Mouse (Mus musculus) T-helper 1 cell (primary cell): Measurements from ENCODE around the gene Ms4a15.

Source experiments
- in situ Hi-C: fragments of 300-600 bp; cut with MboI, MseI; formaldehyde crosslinking; loops from one replicate; pipeline ENCODE4 v1.15.1; 2025; ENCODE audit warnings: high pct_unique_total_duplicates

Ms4a15 gene

DNA sequence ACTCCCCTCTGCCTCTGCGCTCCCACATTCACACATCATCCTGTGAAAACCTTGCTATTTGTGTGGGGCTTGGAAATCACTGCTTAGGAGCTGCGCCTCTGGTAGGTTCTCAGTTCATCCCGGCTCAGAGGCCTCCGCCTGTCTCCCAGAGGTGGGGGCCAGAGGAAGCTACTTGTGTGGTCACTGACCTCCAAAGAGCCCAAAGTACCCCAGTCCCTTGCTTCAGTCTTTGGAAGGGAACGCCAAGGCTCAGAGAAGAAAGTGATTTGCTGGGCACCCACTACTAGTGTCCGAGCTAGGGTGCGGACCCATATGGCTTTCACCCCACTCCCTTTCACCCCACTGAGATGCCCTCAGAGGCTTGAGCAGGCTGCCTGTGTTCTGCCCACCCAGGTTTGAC lies at the start of gene Ms4a15:
TSS of gene Ms4a15 (minus strand) at position 101 of the 400 bp plus-strand sequence.
- in situ Hi-C loops: no loop called here

DNA sequence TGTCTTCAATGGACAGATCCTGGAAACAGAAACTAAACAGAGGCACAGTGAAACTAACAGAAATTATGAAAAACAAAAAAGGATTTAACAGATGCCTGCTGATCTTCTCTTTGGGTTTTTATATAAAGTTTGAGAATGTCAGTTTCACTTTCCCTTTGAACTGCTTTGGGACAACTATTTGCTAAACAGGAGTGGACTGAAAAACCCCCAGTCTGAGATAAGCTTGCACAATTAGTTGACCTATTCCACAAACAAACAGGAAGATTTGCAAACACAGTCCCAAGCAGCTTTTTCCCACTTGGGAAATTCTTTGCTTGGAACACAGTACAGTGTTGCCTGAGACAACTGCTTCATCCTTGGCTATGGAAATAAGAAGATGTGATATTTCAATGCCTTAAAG lies 44.5 kb upstream of the Ms4a15 start:
- in situ Hi-C loops: no loop called here

DNA sequence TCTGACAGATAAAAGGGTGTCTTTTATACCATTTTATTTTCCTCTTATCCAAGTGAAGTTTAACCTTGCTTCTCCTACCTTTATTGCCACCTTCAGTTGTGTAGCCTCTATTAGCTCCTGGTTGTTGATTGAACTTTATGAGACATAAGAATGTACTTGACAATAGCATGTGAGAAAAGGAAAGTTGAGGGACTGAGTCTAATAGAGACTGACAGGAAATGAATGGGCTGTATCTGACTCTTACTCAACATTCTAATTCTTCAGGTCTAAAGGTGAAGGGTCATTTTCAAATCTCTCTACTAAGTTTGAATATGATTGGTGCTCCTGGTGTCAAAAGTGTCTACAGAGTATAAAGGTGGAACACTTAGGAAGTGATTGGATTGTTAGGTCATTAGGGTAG lies 29.3 kb upstream of the Ms4a15 start:
- in situ Hi-C loops: no loop called here

DNA sequence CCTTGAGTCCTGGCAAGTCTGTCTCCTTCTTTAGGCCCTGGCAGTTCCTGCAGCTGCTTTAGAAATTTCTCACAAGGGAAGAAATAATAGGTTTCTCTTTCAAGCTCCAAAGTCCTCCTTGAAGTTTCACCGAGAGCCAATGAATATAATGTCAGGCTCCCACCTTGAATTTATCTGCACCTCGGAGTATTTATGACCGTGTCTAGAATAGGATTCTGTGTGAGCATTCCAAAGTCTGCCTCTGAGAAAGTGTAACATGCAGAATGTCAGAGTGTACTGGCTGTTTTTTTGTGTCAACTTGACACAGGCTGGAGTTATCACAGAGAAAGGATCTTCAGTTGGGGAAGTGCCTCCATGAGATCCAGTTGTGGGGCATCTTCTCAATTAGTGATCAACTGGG lies 24.8 kb upstream of the Ms4a15 start, which contains the start of gene Ms4a18:
TSS of gene Ms4a18 (minus strand) at position 141 of the 400 bp plus-strand sequence.
- in situ Hi-C loops: loop anchor here (10.0 kb wide), 1 partner anchor 707 kb away; no protein-coding TSS in a partner anchor

DNA sequence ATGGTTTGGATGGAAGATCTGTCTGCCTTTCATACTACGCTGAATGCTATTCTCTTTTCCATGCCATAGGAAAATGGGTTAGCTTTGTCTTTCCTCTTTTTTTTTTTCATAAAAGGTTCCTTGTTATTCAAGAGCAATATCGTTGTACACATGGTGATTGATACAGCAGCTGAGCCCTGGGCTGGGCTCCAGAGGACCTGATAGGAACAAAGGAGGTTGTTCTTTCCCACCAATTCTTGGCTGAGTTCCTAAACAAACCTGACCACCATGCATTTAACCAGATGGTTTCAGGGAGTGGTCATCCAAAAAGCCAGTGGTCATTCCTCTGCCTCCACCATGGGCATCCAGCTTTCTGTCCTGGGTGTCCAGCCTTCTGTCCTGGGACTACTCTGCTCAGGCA lies 24.2 kb upstream of the Ms4a15 start:
- in situ Hi-C loops: loop anchor here (10.0 kb wide), 1 partner anchor 708 kb away; no protein-coding TSS in a partner anchor

DNA sequence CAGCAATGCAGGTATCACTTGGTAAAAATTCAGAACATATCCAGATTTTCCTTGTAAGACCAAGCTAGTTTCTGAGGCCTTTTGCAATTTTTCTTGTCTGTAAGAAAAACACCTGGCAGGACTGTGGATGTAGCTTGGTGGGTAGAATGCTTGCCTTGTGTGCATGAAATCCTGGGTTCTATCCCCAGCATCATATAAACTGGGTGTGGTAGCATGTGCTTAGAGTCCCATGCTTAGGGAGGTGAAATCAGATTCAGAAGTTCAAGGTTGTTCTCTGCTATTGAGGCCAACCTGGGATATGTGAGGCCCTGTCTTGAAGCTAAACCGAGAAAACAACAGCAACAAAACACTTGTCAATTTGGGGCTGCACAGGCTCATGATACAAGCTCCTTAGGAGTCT lies 22.9 kb upstream of the Ms4a15 start:
- in situ Hi-C loops: loop anchor here (10.0 kb wide), 1 partner anchor 709 kb away; no protein-coding TSS in a partner anchor

DNA sequence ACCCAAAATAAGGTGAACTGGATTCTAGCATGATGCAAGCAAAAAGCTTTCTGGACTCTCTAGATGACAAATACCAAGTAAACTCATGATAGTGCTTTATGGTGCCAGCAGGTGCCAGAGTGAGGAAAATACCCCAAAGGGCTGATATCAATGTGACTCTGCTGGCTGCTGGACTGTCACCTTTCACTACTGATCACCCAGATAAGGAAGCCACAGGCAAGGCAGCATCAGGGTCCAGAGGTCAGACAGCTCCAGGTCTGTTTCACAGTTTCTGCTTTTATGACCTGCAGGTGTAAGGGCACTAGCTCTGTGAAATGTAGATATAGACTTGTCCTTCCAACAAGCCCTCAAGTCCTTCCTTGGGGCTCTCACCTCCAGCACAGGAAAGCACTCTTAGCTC lies 22.4 kb upstream of the Ms4a15 start:
- in situ Hi-C loops: loop anchor here (10.0 kb wide), 1 partner anchor 709 kb away; no protein-coding TSS in a partner anchor

DNA sequence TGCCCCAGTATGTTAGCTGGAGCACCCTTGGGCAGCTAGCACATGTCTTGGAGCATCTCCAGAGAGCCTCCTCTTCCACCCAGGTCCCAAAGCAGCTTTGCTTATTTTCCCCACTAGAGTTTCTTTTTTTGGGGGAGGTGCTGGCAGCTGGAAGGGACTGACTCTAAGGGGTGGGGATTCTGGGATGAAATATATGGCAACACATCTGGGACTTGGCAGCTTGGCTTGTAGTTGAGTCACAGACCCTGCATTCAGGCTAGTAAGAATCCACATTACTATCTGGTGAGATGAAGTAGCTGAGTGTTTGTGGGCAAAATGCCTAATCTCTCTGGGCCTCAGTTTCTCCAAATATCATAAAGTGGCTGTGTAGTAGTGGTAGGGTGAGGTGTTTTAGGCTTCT lies 1.1 kb downstream of the Ms4a15 start:
- in situ Hi-C loops: no loop called here

DNA sequence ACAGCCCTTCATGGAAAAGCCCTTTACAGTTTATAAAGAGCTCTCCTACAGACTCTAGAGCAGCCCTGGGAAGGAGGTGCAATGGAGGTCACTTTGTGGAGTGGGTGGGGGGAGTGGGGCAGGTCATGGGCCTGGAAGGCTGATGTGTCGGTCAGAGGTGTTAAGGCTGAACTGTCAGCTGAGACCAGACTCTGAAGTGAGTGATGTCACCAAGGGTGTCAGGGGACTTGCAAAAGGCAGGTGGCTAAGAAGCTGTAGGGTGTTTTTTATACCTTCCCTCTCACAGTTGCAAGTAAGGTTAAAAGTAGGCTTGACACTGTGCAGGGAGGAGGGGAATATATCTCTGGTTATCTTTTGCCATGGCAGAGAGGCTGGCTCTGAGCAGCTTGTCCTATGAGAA lies 2.3 kb downstream of the Ms4a15 start:
- in situ Hi-C loops: no loop called here

DNA sequence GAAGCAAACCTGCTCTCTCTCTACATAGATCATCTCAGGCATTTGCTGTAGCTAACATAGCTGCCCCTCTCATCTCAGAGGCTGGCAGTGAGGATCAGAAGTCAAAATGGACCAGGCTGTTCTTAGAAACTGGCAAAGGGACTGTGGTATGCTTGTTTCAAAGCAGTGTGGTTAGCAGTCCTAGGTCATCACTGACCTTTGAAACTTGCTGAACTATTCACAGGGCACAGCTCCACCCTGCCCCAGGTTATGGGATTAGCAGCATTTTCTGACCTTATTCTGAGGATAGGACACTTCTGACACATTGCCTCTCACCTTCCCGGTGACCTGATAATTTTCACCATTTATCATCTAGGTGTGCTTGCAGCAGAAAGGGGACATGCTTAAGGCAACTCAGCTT lies 4.5 kb downstream of the Ms4a15 start:
- in situ Hi-C loops: no loop called here

DNA sequence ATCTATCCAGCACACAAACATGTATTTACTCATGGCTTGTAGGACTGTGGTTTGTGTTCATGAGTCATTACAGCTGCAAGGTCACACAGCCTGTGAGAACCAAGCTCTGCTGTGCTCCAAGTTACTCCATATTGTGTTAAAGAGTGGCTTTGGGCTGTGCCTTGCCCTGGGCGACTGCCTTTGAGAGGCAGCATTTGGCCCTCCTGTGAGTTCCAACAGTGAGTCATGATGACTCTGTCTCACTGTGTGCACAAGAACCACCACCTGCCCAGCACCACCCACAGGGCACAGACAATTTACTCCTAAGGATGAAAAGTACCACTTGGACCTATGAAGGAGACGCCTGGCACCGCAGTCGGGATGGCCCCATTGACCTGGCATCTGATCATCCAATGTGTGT lies 7.2 kb downstream of the Ms4a15 start:
- in situ Hi-C loops: no loop called here

DNA sequence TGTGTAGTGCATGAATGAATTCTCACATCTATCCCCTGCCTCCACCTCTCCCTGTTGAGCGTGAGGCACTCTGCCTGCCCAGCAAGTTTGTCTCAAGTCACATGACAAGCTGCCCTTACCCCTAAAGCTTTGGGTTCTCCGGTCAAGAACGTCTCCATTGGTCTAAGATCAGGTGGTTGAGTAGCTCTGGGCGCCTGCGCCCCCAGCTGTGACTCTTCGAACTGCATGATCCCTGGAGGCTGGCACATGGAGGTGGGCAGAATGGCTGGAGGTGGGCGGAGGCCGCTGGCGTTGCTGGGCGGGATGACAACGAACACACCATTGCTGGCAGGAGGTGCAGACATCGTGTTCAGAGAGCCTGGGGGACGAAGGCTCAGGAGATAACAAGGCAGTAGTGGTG lies 8.5 kb downstream of the Ms4a15 start:
- in situ Hi-C loops: no loop called here

DNA sequence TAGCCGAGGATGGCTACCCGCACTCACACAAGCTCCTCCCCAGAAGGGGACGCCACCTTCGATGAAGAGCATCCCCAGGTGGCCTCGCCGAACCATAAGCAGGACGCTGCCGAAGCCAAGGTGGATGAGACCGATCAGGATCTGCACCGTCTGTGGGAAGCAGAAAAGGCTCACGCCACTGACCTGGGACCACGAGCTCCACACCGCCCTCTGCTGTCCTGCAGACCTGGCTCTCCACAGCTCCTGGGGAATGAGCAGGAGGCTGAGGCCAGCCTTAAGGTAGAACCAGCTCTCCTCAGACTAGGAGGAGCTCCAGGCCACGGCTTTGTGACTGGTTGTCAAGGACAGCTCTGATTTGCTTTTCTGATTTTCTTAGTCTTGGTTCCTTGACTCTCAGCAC lies 9.9 kb downstream of the Ms4a15 start:
- in situ Hi-C loops: no loop called here

DNA sequence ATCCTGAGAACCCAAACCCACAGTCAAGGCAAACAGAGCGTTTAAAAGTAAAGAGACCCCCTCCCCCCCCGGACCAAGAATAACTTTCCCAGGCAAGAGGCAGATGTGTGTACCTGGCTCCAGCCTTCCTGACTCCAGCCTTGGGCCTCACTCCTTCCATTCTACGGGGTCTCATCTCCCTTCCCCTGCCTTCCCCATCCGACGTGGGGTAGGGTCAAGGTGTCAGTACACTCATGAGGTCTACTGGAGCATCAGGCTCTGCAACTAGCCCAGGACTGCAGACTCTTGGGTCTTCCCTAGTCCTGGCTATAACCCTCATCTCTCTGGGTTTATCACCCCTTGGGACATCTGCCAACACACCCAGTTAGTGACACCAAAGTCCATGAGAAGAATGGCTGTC lies 12.8 kb downstream of the Ms4a15 start:
- in situ Hi-C loops: no loop called here

DNA sequence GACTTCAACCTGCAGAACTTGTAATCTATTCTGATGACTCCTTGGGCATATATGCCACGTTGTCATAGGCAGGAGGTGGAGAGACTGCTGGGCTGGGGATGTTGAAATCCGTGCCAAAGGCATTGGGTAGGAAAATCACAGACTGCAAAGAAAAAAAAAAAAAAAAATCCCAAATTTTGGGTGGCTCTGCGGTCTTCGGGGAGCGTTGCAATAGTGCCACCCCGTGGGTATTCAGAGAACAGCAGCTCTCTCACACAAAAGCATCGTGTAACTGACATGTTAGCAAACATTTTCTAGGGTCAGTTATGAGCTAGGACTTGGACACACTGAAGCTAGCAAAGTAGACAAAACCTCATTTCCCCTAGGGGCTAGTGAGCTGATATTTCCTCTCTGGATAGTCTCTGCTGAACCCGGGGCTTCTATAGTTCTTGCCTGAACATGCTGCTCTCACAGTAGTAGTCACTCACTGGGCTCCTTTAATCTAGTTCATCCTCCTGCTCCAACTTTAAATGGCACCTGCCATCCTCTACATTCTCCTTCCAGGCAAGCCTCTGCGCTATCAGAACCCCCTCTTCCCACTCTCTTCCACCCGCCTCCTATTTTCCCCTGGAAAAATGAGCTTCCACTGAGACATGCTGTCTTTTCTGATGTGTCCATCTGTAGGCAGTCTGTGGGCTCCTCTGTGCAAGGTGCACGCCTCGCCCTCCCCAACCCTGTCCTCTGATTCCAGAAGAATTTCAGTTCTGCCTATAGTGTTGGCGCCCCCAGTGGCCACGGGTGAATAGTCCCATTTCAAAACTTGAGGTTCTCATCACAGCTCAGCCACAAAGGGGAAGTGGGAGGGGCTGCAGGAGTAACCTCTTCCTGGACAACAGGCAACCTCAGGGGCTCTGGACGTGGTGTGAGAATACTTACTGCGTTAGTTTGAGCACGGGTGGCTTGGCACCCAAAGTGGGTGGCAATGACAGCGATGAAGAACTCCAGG lies 13.6 kb downstream of the Ms4a15 start:
- in situ Hi-C loops: no loop called here

DNA sequence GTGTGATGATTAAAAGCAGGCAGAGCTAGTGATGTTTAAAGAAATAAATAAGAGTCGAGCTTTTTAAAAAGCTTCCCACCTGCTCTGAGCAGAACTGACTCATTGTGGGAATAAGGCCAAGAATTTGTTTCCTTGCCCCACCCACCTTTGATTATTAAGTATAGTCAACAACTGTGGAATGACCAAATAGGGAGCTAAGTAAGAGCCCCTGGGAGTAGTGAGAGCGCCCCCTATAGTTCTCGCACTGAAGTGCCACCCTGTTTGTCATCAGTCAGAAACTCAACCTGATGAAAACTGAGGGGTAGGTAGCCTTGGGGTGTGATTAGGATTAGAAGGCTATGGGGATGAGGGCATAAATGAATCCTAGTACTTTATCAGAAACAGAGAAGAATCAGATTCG lies 16.7 kb downstream of the Ms4a15 start:
- in situ Hi-C loops: no loop called here

DNA sequence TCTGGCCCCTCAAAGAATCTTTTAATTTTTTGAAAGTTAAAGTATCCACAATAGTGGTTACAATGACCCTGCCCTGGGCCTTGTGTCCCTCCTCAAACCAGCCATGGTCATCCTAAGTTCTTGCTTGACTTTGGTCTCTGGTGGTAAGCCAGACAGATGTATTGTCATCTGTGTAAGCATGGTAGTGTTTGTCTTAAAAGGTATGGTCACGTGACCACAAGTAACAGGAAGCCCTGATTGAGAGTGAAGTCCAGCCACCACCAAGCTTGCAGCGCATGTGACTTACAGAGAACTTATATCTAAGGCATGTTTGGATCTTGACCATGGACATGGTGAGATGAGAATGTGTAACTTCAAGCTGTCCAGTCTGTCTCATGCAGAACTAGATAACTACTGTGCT lies 17.9 kb downstream of the Ms4a15 start:
- in situ Hi-C loops: no loop called here

DNA sequence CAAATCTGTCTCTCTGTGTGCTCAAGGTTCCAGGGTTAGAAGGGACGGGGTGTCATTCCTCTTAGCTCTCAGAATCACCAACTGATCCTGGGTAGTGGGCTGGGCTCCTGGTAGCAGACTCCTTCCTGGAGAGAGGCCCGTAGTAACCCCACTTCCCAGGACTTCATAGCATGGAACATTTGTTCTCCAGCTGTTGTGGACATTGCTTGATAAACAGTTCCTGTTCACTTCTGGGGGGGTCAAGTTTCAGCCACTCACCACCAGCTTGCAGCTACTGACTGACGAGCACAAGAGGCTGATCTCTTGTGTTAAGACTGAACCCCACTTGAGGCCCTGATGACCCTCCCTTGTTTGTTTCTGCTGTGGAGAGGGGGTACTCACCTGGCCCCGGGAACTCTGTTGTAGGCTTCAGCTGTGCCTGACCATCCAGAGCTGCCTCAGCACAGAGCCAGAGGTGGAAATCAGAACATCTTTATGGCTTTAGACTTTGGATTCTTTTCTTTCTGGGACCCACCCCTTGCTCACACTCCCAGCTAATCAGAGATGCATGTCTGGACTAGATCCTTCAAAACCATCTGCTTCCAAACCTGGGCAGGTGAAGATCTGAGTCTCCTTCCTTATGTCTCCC lies 18.7 kb downstream of the Ms4a15 start, which contains the start of gene Ms4a10:
TSS of gene Ms4a10 (minus strand) at position 433 of the 628 bp plus-strand sequence.
- in situ Hi-C loops: no loop called here

DNA sequence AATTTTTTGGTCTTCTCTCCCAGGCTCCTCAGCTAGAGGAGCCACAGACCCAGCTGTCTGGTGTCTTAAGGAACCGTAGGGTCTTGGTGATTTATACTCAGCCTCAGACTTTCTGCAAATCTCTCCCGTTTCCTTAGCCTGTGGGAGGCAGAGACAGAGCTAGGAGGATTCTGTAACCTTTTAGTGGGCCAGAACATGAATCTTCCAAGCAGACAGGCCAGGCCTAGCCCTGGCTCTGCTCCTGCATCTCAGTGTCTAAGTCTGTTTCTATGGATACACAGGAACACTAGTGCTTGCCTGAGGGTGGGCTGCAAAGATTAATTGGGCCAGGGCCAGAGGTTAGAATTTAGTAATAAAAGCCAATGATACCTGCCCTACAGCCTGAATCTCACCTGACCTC lies 19.9 kb downstream of the Ms4a15 start:
- in situ Hi-C loops: no loop called here

DNA sequence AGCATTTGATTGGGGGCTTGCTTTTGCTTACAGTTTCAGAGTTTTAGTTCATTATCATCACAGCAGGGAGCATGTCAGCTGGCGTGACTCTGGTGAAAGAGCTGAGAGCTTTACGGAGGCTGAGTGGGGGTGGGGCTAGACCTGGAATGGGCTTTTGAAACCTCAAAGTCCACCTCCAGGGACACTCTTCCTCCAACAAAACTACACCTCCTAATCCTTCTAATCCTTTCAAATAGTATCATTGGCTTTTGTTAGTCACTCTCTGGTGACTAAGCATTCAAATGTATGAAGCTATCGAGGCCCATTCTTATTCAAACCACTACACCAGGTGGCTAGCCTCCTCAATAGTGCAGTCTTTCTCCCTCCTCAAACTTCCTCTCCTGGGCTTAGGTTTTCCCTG lies 20.4 kb downstream of the Ms4a15 start:
- in situ Hi-C loops: no loop called here

DNA sequence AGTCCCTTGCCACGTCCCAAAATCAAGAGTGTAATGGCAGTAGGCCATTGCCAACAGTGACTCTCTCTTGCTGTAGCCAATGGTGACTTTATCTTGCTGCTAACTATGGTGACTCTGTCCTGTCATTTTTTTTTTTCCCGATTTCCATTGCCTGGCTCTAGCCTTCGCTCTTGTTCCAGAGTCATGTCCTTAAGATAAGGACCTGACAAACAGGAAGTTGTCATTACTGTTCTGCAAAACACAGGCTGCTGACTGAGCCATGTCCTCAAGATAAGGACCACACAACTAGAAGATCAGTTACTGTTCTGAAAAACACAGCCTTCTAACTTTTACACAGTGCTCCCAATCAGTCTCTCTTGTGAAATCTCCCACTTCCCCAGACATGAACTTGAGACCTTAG lies 22.6 kb downstream of the Ms4a15 start:
- in situ Hi-C loops: no loop called here

DNA sequence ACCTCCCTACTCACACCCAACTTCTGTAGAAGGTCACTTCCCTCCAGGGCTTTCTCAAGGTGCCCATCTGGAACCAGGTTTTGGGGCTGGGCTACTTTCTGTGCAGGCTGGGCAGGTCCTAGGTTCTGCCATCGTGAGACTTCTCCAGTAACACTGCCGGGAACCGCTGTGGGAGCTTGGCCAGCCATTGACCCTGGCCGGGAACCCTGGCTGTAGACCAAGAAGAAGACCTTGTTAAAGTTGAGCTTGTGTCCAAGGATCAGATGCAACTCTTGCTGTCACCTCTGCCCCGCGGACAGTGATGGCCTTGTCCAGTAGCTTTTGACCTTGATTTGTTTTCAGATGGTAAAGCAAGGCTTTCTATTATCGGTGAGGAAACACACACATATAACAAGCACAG lies 24.5 kb downstream of the Ms4a15 start:
- in situ Hi-C loops: loop anchor here (10.0 kb wide), 1 partner anchor 54 kb away; no protein-coding TSS in a partner anchor
